Mouse (Mus musculus): Measurements from ENCODE around the gene Cks2.

GRCm38 (mm10) chr13:51658094-51658493, 13.1 kb downstream of the Cks2 start:
- TF ChIP-seq BHLHE40 (IDR thresholded peaks at IDR 0.05; ENCODE audit: borderline replicate concordance, low read depth, low read length) (no peak), POLR2A (IDR thresholded peaks at IDR 0.05; ENCODE audit: control insufficient read depth in 1 of 2, insufficient read depth in 1 of 2, low read depth in 1 of 2, low read length in 2 of 2, poor library complexity in 1 of 2) (no peak), CTCF (IDR thresholded peaks at IDR 0.05 in 2 of 3, conservative IDR thresholded peaks at IDR 0.05 in 1 of 3; ENCODE audit: control insufficient read depth in 1 of 3, insufficient read depth in 1 of 3, low read depth in 2 of 3, low read length in 3 of 3, poor library complexity in 1 of 3, severe bottlenecking in 1 of 3) (no peak), GATA1 (IDR thresholded peaks at IDR 0.05; ENCODE audit: low read depth, low read length) (no peak), TAL1 (IDR thresholded peaks at IDR 0.05; ENCODE audit: low read length) (no peak), EP300 (IDR thresholded peaks at IDR 0.05; ENCODE audit: low read depth in 1 of 2, low read length in 2 of 2) (no peak), HCFC1 (IDR thresholded peaks at IDR 0.05; ENCODE audit: low read depth, low read length) (no peak), MYB (IDR thresholded peaks at IDR 0.05; ENCODE audit: low read depth, low read length) (no peak), ZC3H11A (IDR thresholded peaks at IDR 0.05; ENCODE audit: low read depth, low read length) (no peak), MYC (IDR thresholded peaks at IDR 0.05; ENCODE audit: low read depth, low read length) (no peak), JUND (IDR thresholded peaks at IDR 0.05; ENCODE audit: low read depth, low read length) (no peak), USF1 (IDR thresholded peaks at IDR 0.05; ENCODE audit: low read depth, low read length) (no peak), KAT2A (conservative IDR thresholded peaks at IDR 0.05; ENCODE audit: low read depth, low read length) (no peak)
